Mouse (Mus musculus) midbrain, embryonic 14.5 days (tissue): ENCODE data around the gene Tnfaip2. TPM values are rescaled to one million over a fixed set of nuclear protein-coding genes. Genes with fewer than 3 reads are reported as not detected.

Experiments used
- ATAC-seq: fragments of 200-750 bp; cut with Nextera tagmentation; 2 replicates; pipeline ENCODE4 v1.8.0; 2017; ENCODE audit warnings: moderate number of reproducible peaks, moderate library complexity; ENCODE audit not compliant: low FRiP score, low TSS enrichment
- DNase-seq: peaks from one replicate; pipeline ENCODE4 v3.0.0-alpha.2; 2015
- H3K27ac ChIP-seq: fragments of 300-500 bp; sonication (generic); replicated peaks from 2 replicates; pipeline ENCODE4 v1.5.1; 2014; ENCODE audit warnings: mild to moderate bottlenecking, low read depth, low read length, moderate library complexity
- H3K27me3 ChIP-seq: fragments of 300-500 bp; sonication (generic); 2 replicates; pipeline ENCODE4 v1.6.1; 2014; ENCODE audit warnings: low read length, control low read depth, mixed read lengths; ENCODE audit not compliant: control insufficient read depth, insufficient read depth
- H3K36me3 ChIP-seq: fragments of 300-500 bp; sonication (generic); 2 replicates; pipeline ENCODE4 v1.6.1; 2014; ENCODE audit warnings: low read length, control low read depth; ENCODE audit not compliant: control insufficient read depth, insufficient read depth
- H3K4me1 ChIP-seq: fragments of 300-500 bp; sonication (generic); 2 replicates; pipeline ENCODE4 v1.6.1; 2014; ENCODE audit warnings: mild to moderate bottlenecking, antibody characterized with exemption, low read length, control low read depth; ENCODE audit not compliant: control insufficient read depth, insufficient read depth
- H3K4me2 ChIP-seq: fragments of 300-500 bp; sonication (generic); 2 replicates; pipeline ENCODE4 v1.6.1; 2014; ENCODE audit warnings: mild to moderate bottlenecking, low read length, moderate library complexity
- H3K4me3 ChIP-seq: fragments of 300-500 bp; sonication (generic); replicated peaks from 2 replicates; pipeline ENCODE4 v1.5.1; 2014; ENCODE audit warnings: low read depth, low read length
- H3K9ac ChIP-seq: fragments of 300-500 bp; sonication (generic); replicated peaks from 2 replicates; pipeline ENCODE4 v1.6.1; 2014; ENCODE audit warnings: mild to moderate bottlenecking, low read length, moderate library complexity
- H3K9me3 ChIP-seq: fragments of 300-500 bp; sonication (generic); 2 replicates; pipeline ENCODE4 v1.6.1; 2016; ENCODE audit warnings: low read length, control low read depth, mixed read lengths; ENCODE audit not compliant: control insufficient read depth
- WGBS: fragments of 180-500 bp; shearing (Covaris S2); extraction: QIAGEN DNeasy Blood & Tissue Kit; methylation state at CpG from one replicate; pipeline ENCODE4 v1.1.7; 2014; 5-methylcytosine and 5-hydroxymethylcytosine counted together
- polyA plus RNA-seq: library from polyadenylated mRNA; unstranded; fragments of >200 nt; fragmentation: Nextera tagmentation; extraction: Ambion mirVana; gene quantifications from 2 replicates; pipeline ENCODE4 v1.2.1, GENCODE M21; 2014

The Tnfaip2 gene
- polyA plus RNA-seq, 1 experiment from 2014 or later = 0.82 TPM

GRCm38 (mm10) chr12:111455860-111456259 is 13.6 kb downstream of the Tnfaip2 start:
- DNase-seq = no peak
- no peak for ATAC-seq
- Histone ChIP-seq H3K9me3 (no peaks in the 10 kb centered on the region), H3K4me3 (no peak overlapping the region), H3K27ac (no peak overlapping the region), H3K9ac (no peak overlapping the region), H3K36me3 (no peaks in the 10 kb centered on the region), H3K4me1 (no peaks in the 10 kb centered on the region), H3K4me2 (no peak overlapping the region), H3K27me3 (no peaks in the 10 kb centered on the region; the same call in 1 of the 2 replicates)
- 57% methylated on average over 8 of the region's 8 CpGs for WGBS

GRCm38 (mm10) chr12:111457742-111458141 is 15.5 kb downstream of the Tnfaip2 start:
- H3K27ac ChIP-seq = no peak overlapping the region
- no peaks in the 10 kb centered on the region for H3K36me3 ChIP-seq
- no peaks in the 10 kb centered on the region for H3K4me1 ChIP-seq
- no peak overlapping the region for H3K4me2 ChIP-seq
- H3K4me3 ChIP-seq = no peak overlapping the region
- ATAC-seq (no peak), DNase-seq (no peak)
- no peaks in the 10 kb centered on the region for H3K9me3 ChIP-seq
- WGBS = 82% methylated on average over 1 of the region's 1 CpGs
- no peaks in the 10 kb centered on the region for H3K27me3 ChIP-seq
- no peak overlapping the region for H3K9ac ChIP-seq

- no peak overlapping the region for H3K4me2 ChIP-seq
- H3K9me3 ChIP-seq = no peaks in the 10 kb centered on the region
- H3K27me3 ChIP-seq = no peaks in the 10 kb centered on the region
- 85% methylated on average over 7 of the region's 7 CpGs for WGBS
- no peaks in the 10 kb centered on the region for H3K36me3 ChIP-seq
- no peak for DNase-seq
- ATAC-seq = no peak
- H3K27ac ChIP-seq = no peak overlapping the region
- no peak overlapping the region for H3K4me3 ChIP-seq
- no peaks in the 10 kb centered on the region for H3K4me1 ChIP-seq
- no peak overlapping the region for H3K9ac ChIP-seq
These were observed 21.3 kb downstream of the Tnfaip2 start for GRCm38 (mm10) chr12:111463570-111463969.

GRCm38 (mm10) chr12:111466369-111466768 is 24.1 kb downstream of the Tnfaip2 start:
- DNase-seq (no peak), ATAC-seq (no peak)
- Histone ChIP-seq H3K4me1 (no peaks in the 10 kb centered on the region), H3K27ac (no peak overlapping the region), H3K9ac (no peak overlapping the region), H3K9me3 (no peaks in the 10 kb centered on the region), H3K27me3 (no peaks in the 10 kb centered on the region), H3K36me3 (no peaks in the 10 kb centered on the region), H3K4me2 (no peak overlapping the region), H3K4me3 (no peak overlapping the region)
- 95% methylated on average over 3 of the region's 3 CpGs for WGBS

GRCm38 (mm10) chr12:111468206-111468605 is 25.9 kb downstream of the Tnfaip2 start:
- Histone ChIP-seq H3K9ac (no peak overlapping the region), H3K36me3 (no peaks in the 10 kb centered on the region), H3K4me2 (no peak overlapping the region), H3K4me3 (no peak overlapping the region), H3K27me3 (no peaks in the 10 kb centered on the region), H3K4me1 (0 out of 2 replicates have a peak, but pooled peaks cover 3% of the 10 kb centered on the region), H3K27ac (no peak overlapping the region), H3K9me3 (no peaks in the 10 kb centered on the region)
- WGBS = 58% methylated on average over 7 of the region's 7 CpGs
- ATAC-seq (no peak), DNase-seq (no peak)

- Histone ChIP-seq H3K4me1 (0 out of 2 replicates have a peak, but pooled peaks cover 3% of the 10 kb centered on the region), H3K36me3 (no peaks in the 10 kb centered on the region), H3K27me3 (no peaks in the 10 kb centered on the region), H3K4me2 (no peak overlapping the region), H3K27ac (no peak overlapping the region), H3K4me3 (no peak overlapping the region), H3K9ac (no peak overlapping the region), H3K9me3 (no peaks in the 10 kb centered on the region)
- peak; percentile 88 for DNase-seq
- 8% methylated on average over 8 of the region's 8 CpGs for WGBS
- ATAC-seq = no peak
These were observed 27.2 kb downstream of the Tnfaip2 start for GRCm38 (mm10) chr12:111469507-111469906.

- no peaks in the 10 kb centered on the region for H3K9me3 ChIP-seq
- DNase-seq = no peak
- H3K27ac ChIP-seq = no peak overlapping the region
- H3K36me3 ChIP-seq = no peaks in the 10 kb centered on the region
- ATAC-seq = no peak
- H3K27me3 ChIP-seq = no peaks in the 10 kb centered on the region
- H3K4me2 ChIP-seq = no peak overlapping the region
- no peak overlapping the region for H3K4me3 ChIP-seq
- H3K4me1 ChIP-seq = 0 out of 2 replicates have a peak, but pooled peaks cover 3% of the 10 kb centered on the region
- H3K9ac ChIP-seq = no peak overlapping the region
- 68% methylated on average over 1 of the region's 1 CpGs for WGBS
These were observed 28.9 kb downstream of the Tnfaip2 start for GRCm38 (mm10) chr12:111471119-111471518.

GRCm38 (mm10) chr12:111471721-111472120 is 29.5 kb downstream of the Tnfaip2 start:
- Histone ChIP-seq H3K27ac (no peak overlapping the region), H3K4me3 (no peak overlapping the region), H3K27me3 (no peaks in the 10 kb centered on the region), H3K36me3 (no peaks in the 10 kb centered on the region), H3K9me3 (no peaks in the 10 kb centered on the region), H3K4me1 (0 out of 2 replicates have a peak, but pooled peaks cover 3% of the 10 kb centered on the region), H3K9ac (no peak overlapping the region), H3K4me2 (no peak overlapping the region)
- DNase-seq (no peak), ATAC-seq (no peak)
- 88% methylated on average over 3 of the region's 3 CpGs for WGBS

- Histone ChIP-seq H3K27me3 (no peaks in the 10 kb centered on the region), H3K9ac (no peak overlapping the region), H3K4me1 (0 out of 2 replicates have a peak, but pooled peaks cover 3% of the 10 kb centered on the region), H3K4me2 (no peak overlapping the region), H3K4me3 (no peak overlapping the region), H3K9me3 (no peaks in the 10 kb centered on the region), H3K27ac (no peak overlapping the region), H3K36me3 (no peaks in the 10 kb centered on the region)
- 55% methylated on average over 5 of the region's 5 CpGs for WGBS
- DNase-seq (no peak), ATAC-seq (no peak)
These were observed 30.6 kb downstream of the Tnfaip2 start for GRCm38 (mm10) chr12:111472886-111473285.
